Mouse (Mus musculus) embryo, embryonic 9.5 days (tissue): Measurements from ENCODE around the gene Mrpl20.

ENCODE experiments used
- DNase-seq: peaks from one replicate; pipeline ENCODE4 v3.0.0-alpha.2; 2017; ENCODE audit errors: extremely low spot score

The Mrpl20 gene

DNA sequence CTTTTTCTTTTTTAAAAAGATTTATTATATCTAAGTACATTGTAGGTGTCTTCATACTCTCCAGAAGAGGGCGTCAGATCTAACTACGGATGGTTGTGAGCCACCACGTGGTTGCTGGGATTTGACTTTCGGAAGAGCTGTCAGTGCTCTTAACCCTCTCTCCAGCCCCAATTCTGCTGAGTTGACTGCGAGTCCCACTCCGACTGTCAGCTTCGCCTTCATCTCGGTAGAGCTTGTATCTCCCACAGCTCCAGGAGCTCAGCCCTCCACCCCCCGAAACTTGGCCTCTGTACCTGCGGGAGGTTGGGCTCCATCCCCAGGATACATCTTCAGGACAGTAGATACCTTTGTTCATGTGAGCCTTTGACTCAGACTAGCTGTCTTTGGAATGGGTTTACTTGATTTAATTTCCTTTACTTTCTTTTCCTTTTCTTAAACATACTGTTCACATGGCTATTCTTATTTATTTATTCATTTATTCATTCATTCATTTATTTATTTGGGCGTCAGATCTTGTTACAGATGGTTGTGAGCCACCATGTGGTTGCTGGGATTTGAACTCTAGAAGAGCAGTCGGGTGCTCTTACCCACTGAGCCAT is at the start of gene Mrpl20:
TSS of gene Mrpl20 (plus strand) at position 138 of the 599 bp plus-strand sequence.
- peak; percentile 48 for DNase-seq

- no peak for DNase-seq
Observed at GRCm38 (mm10) chr4:155757011-155757410, 45.7 kb upstream of the Mrpl20 start.

DNA sequence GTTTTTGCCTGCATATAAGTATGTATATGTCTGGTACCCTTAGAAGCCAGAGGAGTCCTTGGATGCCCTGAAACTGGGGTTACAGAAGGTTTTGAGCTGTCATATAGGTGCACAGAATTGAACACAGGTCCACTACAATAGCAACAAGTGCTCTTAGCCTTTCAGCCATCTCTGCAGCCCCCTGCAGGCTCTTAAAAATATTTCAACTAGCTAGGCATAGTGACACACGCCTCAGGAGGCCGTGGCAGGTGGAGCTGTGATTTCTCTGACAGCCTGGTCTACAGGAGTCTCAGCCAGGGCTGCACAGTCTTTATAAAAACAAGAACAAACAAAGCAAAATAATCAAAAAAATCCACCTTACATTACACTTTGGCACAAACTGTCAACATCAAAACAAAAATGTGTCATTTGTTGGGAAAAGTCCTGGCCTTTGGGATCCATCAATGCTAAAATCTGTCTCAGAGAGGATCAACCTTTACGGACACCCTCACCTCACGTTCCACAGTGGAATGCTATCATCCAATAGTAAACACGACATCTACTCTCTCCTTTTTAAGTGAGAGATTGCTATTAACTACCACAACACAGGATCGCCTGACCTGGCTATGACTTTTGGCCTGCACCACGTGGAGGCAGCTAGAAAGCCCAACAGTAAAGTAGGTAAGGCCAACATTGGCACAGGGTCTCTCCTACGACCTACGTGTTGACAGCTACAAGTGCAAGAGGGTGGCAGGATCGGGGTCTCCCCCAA is 42.6 kb upstream of the Mrpl20 start:
- DNase-seq = no peak

GRCm38 (mm10) chr4:155760613-155761355 is 41.9 kb upstream of the Mrpl20 start, which contains the start of gene Atad3a:
Gene Atad3a, minus strand, starts transcription at chr4:155761093.
- DNase-seq = peak; percentile 96

- DNase-seq = no peak
Observed at GRCm38 (mm10) chr4:155761356-155762099, 41.1 kb upstream of the Mrpl20 start.

DNA sequence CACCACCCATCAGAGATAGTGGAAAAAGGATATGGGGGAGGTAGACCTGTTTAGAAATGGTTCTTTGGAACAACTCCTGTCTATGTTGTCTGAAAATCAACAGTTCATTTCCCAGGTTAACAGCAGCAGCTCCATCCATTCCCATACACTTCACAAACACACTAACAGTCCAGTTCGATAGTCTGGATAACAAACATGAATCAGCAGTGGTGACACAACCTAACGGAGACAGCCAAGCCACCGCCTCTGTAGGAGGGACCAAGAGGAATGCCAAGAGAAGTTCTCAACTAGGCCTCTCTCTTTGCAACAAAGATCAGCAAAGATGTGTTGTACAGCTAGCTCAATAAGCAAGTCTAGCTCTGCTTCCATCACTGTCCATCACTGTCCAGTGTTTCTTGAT is 40.3 kb upstream of the Mrpl20 start:
- DNase-seq = no peak

DNA sequence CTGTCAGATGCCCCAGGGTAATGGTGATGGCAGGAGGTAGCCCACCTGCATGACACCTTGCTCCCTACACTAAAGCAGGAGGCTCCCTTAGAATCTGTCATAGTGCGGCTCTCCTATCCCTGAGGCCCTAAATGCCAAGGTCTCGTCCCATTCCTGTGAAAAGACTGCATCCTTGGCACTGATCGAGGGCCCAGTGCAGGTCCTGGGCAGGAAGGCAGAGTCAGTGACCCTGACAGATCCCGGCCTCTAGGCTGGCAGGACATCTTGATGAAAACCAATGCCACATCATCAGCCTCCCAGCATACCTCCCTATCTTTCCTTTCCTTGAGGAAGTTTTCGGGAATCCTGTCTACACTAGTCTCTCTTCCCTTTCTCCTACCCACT is 33.2 kb upstream of the Mrpl20 start:
- DNase-seq = no peak

GRCm38 (mm10) chr4:155769880-155770512 is 32.7 kb upstream of the Mrpl20 start:
- peak; percentile 91 for DNase-seq

GRCm38 (mm10) chr4:155770626-155771025 is 32.1 kb upstream of the Mrpl20 start:
- DNase-seq = no peak

DNA sequence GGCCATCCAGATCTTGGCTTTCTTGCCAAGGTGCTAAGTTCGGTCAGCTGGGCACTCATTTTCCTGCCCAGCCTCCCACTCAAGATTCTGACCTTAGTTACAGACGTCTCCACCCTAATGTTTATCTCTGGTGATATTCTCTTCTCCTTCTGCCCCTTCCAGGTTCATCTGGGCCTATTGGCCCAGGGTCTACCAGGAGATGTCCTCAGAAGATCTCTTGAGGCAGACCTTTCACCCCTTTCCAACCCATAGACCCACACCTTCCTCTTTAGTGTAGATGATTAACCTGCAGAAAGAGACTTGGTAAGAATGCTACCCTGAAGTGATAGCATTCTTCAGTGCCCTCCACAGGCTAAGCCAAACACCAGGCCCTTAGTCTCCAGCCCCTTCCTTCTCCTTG is 31.0 kb upstream of the Mrpl20 start:
- no peak for DNase-seq

DNA sequence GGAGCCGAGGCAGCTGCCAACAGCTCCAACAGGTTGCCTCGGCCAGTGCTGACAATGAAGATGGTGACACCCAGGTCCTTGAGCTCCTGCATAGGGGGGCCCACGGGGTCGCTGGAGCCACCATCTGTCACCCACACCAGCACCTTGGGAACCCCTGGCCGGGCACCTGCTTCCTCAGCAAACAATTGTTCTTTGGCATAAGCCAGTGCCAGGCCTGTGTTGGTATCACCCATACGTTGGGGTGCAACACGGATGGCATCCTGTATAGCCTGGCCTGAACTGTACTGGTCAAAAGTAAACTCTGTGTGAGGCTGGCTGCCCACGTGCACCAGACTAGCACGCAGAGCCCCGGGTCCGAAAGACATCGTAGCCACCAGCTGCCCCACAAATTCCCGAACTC is 29.9 kb upstream of the Mrpl20 start:
- no peak for DNase-seq

DNA sequence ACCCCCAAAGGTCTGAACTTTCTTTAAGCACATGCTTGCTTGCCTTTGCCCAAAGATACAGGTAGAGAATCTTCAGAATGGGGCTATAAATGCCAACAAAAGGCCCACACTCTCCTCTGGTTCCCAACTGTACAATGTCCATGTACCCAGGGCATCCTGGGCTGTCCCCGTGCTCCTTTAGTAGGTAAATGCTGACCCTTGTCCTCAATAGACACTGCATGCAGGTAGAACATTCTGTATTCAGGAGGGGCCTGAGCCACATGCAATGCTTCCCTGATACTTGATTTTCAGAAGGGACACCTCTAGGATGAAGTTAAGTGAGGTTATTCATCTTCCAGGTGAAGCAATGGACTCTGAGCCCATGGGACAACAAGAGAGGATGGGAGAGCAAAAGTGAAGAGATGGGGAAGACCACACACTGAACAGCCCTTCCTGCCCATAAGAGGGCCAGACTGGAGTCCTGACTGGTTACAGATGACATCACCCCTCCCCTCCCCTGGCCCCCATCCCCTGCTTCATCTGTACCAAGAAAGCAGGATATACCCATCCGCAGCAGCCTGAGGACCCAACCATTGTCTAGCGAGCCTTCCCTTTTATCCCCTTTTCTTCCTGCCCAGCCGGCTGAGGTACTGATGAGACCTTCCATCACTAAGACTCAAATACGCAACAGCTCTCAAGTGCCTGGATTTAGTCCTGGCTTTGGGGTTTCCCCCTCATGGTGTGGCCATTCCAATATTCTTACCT is 29.2 kb upstream of the Mrpl20 start:
- no peak for DNase-seq

DNA sequence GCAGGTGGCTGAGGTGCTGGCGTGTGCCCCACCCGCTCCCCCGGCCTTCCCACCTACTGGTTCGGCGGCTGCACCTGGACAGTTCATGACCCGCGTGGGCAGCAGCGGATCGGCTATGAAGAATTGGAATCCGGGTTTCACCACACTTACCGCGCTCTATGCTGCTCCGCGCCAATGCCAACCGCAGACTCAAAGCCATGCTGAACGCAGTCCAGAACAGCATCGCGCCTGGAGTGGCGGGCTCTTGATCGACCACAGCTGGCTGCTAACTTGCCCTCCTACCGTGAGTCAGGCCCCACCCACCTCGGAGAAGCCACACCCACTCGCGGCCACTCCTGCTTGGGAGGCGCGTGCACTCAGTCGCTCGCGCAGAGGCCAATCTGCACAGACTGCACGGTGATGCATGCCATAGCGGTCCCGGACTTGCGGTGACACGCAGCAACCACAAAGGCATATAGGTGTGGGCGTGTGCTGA is 28.4 kb upstream of the Mrpl20 start, which contains the start of gene Vwa1:
TSS of gene Vwa1 (minus strand) at position 419 of the 475 bp plus-strand sequence.
- peak; percentile 87 for DNase-seq

GRCm38 (mm10) chr4:155774971-155775740 is 27.5 kb upstream of the Mrpl20 start:
- no peak for DNase-seq

DNA sequence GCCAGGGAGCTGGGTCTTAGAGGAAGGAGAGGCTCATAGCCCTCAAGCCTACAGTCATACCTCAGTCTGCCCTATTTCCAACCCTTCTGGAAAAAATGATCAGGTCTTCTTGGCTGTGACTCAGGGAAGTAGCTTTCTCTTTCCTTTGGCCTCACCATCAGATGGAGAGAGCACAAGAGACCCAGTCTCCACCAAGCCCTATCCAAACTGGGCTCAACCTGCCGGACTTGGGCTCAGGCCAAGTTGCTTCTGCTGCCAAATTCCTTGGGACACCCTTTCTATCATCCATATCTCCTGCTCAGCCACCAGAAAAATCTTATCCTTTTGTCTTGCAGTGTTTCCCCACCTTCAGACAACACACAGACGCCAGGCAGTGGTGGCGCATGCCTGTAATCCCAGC is 26.8 kb upstream of the Mrpl20 start:
- no peak for DNase-seq

- peak; percentile 88 for DNase-seq
Observed at GRCm38 (mm10) chr4:155776704-155777335, 25.9 kb upstream of the Mrpl20 start.

DNA sequence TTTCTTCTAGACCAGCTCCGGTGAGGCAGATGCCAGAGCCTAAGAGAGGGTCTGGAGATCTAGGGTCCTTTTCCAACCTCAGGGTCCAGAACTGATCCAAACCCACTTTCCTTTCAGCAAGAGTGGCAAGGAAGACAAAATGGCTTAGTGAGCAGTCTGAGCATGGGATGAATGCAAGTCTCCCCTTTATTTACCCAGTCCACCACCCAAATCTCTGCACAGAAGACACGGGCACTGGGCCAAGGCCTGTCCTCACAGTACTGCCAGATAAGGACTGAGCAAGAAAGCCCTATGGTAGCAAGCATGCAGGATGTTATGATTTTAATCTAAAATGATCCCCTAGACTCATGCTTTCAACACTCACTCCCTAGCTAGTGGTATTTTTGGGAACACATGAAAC is 24.9 kb upstream of the Mrpl20 start:
- no peak for DNase-seq

DNA sequence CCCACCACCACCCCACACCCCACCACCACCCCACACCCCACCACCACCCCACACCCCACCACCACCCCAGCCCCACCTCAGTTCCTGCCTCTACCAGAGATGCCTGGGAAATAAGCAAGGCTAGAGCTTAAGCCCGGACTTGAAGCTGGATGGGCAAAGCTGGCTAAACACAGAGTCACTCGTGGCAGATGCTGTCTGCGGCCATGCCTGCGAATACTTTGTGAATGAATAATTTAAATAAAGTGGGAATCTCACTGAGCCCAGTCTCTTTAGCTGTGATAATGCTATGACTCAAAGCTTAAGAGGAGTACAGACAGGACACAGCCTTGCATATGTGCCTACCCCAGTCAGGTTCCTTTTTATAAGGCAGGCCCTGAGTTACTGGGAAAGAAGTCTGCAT is 23.2 kb upstream of the Mrpl20 start:
- no peak for DNase-seq

GRCm38 (mm10) chr4:155780895-155781294 is 21.8 kb upstream of the Mrpl20 start:
- DNase-seq = no peak
